Mouse (Mus musculus) retina, postnatal 7 days (tissue): ENCODE measurements around the gene Ebi3.

Experiments used
- DNase-seq: peaks from one replicate; pipeline ENCODE4 v3.0.0-alpha.2; 2012; ENCODE audit warnings: low read depth, low spot score

The Ebi3 gene

DNA sequence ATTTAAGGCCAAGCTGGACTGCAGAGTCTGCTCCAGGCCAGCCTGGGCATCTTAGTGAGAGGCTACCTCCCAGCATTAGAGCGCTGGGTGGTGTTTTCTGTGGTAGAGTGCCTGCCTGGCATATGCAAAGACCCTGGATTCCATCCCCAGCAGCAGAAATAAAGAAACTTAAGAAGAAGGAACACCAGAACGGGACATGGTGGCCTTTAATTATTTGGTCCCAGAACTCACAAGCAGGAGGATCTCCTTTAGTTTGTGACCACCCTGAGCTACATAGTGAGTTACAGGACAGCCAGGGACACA lies 6.1 kb downstream of the Ebi3 start:
- no peak for DNase-seq

DNA sequence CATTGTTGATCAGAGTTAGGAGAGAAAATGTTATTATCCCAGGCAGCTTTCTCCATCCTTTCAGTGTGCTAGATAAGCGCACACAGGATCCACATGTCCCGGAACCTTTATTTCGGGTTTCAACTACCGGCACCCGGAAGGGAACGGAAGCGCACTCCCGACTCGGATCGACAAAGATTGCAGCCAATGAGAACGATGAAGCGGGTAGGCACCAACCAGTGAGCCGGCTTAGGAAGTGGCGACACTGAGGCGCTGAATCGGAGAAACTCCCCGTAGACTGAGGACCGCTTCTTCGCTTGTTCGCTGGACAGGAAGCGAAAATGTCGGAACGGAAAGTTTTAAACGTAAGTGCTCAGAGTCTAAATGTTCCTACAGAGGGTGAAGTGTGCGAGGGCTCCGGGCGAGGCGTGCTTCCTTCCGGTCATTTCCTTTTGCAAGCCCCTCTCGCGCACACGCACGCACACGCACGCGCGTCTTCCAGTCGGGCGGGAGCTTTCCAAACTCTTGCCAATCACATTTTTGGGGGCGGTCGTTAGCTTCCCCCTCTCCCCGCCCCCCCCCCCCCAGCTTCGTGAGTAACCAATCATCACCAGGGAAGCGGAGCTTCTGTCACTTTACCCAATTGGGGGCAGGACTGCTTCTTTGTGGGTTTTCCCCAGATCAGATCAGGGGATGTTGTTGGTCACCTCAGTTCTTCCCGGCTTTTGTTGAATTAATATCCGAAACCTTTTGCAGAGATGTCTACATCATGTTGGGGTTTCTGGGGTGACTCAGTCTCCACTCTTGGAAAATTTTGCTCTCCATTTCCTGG lies 6.7 kb downstream of the Ebi3 start, which contains the start of gene Yju2:
Gene Yju2 (plus strand): TSS at position 182 of the 811 bp plus-strand sequence.
- peak; percentile 93 for DNase-seq

DNA sequence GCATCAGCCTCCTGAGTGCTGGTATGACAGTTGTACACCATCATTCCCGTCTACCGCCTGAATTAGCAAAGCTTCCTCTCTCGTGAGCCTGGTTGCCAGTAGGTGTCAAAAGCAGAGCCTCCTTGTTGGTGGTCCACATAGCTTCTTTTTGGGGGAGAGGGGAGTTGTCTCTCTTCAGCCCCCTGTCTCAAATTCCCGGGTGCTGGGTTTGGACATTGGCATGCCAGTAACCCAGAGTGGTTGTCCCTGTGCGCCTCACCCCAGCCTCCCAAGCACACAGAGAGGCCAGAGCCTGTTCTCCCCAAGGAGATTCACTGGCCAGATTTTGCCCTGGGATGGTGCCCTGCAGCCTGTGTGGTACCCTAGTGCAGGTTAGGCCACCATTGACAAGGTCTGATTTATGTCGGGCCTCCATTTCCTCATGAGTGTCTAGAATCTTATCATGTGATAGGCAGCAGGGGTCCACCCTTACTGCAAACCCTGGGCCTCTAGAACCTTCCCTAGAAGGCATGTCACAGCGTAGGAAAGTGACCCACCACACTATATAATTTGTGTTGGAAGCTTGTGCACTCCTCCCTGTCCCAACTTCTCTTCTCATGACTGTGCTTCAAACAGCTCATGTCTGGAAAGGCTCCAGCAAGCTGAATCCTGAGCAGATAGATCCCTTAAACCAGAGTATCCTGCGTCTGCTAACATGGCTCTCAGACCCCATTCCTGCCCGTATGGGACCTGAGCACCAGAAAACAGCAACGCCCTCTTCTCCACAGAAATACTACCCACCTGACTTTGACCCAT lies 7.7 kb downstream of the Ebi3 start:
- no peak for DNase-seq

DNA sequence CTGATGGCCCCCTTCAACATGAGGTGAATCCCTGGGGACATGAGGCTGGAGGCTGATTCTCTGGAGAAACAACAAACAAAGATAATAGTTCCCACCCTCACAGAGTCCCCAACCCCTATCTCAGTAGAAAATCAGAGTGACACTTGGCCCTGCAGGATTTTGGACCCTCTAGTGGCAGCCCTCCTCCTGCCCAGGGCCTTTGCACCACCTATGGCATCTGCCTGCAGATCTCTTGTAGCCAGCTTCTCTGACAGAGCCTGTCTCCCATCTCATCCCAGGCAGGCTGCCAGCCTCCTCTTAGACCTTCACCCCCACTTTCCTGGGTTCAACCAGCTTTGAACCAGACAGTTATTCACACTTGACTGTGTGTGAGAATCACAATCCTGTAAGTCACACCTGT lies 8.4 kb downstream of the Ebi3 start:
- DNase-seq = no peak

DNA sequence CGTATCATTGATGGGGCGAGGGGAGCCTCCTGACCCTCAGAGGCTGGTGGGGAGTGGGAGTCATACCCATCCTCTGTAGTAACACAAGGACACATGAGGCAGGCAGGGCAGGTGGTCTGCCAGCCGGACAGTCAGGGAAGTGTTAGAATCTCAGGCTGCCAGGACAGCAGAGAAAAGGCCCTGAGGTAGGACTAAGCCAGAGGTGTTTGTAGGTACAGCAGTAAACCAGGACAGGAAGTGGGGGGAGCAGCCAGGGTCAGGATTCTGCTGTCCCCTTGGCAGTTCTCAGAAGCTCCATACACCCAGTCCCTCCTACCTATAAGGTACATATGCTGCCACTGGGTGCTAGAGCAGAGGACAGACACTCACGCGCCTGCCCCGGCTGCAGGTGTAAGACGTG lies 9.2 kb downstream of the Ebi3 start:
- DNase-seq = no peak

DNA sequence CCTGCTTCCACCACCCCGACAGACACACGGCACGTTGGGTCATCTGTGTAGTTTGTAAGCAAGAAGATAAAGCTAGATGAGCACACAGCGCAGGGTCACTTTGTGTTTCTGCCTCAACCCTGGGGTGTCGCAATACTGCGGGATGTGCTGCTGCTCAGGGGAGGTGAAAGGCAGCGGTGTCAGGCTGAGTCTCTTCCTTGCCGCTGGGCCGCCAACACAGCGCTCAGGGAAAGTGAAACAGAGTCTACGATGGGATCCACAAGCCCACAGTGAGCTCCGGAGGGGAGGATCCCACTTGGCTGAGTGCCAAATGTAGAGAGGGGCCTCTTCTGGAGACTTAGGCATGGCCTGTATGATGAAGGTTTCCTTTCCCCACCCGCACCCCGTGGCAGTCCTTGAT lies 10.7 kb downstream of the Ebi3 start:
- DNase-seq = no peak

DNA sequence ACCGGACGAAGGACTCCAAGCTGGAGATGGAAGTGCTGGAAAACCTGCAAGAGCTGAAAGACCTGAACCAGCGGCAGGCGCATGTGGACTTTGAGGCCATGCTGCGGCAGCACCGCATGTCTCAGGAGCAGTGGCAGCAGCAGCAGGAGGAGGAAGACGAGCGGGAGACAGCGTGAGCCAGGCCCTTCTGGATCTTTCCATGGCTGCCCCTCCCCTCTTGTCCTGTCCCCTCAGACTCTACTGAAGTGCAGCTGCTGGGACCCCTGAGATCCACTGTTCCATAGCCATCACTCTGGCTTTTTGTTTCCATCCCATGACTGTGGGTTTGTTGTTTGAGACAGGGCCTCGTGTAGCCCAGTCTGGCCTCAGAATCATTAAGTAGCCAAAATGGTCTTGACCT lies 12.1 kb downstream of the Ebi3 start:
- no peak for DNase-seq

DNA sequence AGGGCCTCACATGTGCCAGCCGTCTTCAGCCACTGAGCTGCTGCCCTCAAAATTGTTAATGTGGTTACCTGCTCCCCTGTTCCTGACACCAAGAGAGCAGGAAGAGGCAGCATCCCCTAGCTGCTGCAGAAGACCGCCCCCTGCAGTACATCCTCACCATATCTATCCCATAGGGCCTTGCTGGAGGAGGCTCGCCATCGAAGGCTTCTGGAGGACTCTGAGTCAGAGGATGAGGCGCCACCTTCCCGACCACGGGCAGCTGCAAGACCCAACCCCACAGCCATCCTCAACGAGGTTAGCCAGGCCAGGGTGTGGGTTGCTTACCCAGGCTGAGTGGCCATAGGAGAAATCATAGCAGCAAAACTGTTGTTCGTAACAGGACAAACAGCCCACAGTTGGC lies 12.6 kb downstream of the Ebi3 start:
- no peak for DNase-seq

DNA sequence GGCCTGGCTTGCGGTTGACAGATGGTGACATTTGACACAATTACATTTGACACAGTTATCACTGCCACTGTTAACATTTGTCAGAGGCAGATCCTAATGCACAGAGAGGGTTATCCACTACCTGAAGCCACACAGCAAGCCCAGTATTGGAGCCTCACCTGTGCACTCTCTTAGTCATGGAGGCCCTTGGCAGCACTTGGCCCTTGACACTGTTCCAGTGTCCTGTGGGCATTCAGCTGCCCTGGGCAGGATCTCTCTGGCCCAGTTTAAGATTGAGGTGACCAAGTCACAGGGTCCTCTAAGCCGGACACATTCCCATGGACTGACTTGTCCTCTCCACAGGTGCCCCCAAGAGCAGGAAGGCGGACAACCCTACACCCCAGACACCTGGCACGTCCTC lies 14.7 kb downstream of the Ebi3 start:
- no peak for DNase-seq

DNA sequence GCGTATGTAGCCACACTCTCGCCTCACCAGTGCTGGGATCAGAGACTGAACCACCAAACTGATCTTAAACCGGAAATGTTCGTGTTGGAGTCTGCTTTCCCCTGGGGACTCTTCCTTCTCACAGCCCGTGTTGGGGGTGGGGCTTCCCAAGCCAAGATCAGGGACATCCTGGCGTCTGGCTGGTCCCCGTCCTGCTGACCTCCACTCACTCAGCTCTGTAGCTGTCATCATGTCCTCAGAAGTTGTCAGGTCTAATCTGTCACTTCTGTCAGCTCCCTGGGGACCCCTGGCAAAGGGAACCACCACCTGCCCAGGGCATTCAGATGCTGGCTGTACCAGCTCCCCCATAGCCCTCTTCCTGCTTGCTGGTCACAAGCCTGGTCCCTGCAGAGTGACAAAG lies 15.8 kb downstream of the Ebi3 start:
- no peak for DNase-seq

DNA sequence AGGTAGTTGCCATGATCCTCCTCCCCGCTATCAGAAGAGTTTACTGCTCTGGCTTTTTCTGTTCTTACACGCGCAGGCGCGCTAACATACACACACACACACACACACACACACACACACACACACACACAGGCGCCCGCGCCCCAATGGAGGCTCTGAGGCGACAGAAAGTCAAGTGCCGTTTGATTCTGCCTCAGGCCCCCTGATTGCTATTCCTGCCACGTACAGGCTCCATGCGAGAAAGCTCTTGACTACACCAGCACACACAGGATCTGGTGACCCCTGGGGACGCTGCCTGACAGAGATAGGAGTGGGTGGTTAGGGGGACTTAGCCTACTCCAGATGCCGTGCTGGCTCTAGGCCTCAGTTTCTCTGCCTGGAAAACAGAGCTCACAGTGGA lies 17.1 kb downstream of the Ebi3 start:
- no peak for DNase-seq

DNA sequence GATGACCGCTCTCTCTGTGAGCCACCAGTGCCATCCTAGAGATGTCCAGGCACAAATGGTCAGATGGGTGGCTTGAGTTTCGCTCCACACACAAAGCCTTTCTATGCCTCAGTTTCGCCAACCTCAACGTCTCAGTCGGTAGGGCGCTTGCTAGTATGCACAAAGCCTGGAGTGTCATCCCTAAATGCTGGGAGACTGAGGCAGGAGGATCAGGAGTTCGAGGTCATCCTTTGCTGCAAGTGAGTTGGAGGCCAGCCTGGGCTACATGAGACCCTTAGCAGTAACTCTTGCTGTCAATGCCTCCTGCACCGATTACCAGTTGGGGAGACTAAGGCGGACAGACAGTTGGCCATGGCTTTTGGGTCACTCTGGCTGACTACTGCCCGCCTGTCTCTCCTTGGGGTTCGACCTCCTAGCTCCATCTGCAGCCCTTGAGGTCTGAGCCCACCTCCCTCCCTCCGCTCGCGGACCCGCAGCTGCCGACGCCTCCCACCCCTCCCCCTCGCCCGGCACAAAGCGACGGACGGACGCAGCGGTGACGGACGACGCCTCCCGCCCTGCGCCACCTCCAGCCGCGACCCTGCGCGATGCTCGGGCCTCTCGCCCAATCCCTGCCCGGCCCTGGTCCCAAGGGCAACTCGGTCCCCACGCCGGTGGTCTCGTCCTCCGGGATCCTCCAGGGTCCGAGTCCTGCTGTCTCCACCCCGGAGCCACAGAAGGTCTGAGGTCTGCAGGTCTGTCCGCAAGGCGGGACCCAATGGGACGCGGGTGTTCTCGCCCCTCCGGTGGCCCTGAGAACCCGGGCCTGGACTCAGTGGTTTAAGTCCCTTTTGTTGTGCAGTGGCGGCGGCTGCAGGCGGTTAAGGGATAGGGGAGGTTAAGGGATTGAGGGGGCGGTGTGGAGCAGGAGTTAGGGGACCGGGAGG lies 17.8 kb downstream of the Ebi3 start, which contains the start of gene Shd:
Gene Shd (plus strand): TSS at position 502 of the 926 bp plus-strand sequence.
- no peak for DNase-seq

DNA sequence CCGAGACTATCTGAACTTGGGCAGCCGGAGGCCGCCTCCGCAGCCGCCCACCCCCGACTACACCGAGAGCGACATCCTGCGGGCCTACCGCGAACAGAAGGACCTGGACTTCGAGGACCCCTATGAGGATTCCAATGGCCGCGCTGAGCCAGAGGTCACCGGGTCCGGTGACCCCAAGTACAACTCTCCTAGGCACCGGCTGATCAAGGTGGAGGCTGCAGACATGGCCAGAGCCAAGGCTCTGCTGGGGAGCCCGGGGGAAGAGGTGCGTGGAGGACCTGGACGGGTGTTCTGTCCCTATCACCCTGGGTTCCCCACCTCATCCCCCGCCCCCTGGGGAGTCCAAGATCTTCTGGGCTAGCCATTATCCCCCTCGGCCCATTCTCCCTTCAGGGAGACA lies 19.0 kb downstream of the Ebi3 start:
- DNase-seq = no peak

DNA sequence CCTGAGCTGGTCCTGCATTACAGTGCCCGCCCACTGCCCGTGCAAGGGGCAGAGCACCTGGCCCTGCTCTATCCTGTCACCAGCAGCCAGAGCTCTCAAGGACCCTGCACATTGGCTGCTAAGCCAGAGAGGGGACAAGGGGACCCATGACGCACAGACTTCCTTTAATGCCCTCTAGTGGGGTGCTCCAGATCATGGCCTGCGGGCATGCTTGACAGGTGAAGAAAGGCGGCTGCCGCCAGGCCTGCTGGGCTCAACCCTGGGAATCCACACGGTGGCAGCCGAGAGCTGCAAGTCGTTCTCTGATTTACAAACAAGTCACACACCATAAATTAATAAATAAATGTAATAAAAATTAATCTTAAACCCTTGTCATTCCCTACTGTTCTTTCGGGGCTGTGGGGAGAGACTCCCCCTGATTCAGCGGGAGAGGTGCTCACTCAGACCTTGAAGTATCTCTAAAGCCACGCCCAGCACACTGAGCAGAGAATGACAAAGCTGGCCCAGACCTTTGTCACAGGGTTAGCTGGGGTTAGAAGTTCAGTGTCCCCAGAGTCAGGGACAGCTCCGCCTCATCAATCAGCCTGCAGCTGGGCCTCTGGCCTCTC lies 23.9 kb downstream of the Ebi3 start:
- peak; percentile 62 for DNase-seq

DNA sequence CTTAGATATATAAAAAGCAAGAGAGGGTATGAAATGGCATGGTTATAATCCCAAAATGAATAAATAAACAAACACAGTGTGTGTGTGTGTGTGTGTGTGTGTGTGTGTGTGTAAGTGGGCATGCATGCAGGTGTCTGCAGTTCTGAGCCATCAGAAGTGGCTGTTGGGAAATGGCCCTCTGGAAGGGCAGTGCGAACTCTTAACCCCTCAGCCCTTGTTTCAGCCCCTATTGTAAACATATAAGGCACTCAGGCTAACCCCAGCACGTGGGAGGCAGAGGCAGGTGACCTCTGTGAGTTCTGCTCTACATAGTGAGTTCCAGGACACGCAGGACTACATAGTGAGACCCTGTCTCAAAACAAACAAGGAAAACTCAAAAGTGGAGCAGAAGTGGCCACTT lies 24.9 kb downstream of the Ebi3 start:
- DNase-seq = no peak

DNA sequence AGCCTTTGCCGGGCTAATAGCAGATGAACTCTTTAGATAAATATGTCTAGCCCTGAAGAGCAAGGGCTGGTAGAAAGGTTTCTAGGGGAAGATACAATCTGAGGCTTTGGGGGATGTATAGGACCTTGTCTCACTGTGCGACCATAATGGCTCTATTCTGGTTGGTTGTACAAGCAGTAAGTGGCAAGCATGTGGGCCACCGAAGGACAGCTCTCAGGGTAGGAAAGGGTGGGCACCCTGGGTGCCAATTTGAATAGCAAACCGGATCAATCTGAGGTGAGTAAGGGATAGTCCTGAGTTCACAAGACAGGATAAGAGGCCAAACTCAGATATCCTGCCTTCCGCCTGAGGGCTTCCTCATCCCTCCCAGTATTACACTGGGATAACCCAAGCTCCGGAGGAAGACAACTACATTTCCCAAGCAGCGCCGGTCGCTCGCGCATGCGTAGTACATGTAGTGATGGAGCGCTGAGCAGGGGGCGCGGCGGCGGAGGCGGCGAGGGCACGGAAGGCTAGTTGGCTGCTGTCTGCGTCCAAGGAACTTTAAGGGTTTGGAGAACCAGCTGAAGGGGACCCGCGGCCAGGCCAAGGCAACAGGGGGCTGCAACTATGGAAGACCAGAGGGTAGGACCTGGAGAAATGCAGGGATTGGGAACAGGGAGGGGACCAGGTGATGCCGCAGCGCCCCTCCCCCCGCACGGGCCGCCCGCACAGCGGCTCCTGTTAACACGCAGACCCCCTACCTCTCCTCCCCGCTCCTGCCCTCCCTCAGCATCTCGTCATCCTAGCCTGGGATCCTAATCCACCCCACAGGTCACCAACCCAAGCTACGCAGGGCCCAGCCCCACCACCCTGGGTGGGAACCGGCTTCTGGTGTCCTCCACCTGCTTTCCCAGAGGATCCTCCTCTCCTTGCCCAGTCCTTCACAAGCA lies 33.9 kb downstream of the Ebi3 start, which contains the start of gene Fsd1:
Gene Fsd1 (plus strand): TSS at position 480 of the 932 bp plus-strand sequence.
- no peak for DNase-seq

DNA sequence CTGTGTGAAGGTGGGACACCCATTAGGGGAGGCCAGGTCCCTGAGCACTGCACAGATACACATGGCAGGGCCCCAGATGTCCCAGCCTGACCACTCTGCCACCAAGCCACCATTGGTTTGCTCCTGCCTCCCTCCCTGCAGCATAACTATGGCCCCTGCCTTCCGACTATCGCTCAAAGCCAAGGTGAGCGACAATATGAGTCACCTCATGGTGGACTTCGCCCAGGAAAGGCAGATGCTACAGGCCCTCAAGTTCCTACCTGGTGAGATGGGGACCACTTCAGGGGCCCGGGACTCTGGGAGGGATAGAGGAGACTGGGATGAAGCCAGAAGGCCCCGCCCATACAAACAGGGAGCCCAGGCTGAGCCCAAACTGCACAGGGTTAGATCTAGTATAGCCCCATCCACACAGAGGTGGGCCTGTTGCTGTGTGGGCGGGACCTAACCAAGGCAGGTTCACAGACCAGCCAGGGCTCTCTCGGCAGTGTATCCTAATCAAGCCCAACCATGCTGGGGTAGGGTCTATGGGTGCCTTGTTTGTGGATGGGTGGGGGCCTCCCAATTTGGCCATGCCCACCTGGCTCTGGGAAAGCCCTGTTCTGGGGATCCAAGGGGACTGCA lies 37.9 kb downstream of the Ebi3 start:
- DNase-seq = no peak

DNA sequence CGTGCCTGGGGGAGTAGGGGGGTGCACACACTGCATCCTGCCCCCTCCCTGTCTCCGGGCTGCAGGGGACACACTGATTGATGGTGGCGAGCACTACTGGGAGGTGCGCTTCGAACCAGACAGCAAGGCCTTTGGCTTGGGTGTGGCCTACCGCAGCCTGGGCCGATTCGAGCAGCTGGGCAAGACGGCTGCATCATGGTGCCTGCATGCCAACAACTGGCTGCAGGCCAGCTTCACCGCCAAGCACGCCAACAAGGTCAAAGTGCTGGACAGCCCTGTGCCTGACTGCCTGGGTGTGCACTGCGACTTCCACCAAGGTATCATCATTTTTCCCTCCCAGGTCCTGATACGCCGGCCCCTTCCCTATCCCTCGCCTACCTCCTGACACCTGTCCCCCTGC lies 43.6 kb downstream of the Ebi3 start:
- no peak for DNase-seq

DNA sequence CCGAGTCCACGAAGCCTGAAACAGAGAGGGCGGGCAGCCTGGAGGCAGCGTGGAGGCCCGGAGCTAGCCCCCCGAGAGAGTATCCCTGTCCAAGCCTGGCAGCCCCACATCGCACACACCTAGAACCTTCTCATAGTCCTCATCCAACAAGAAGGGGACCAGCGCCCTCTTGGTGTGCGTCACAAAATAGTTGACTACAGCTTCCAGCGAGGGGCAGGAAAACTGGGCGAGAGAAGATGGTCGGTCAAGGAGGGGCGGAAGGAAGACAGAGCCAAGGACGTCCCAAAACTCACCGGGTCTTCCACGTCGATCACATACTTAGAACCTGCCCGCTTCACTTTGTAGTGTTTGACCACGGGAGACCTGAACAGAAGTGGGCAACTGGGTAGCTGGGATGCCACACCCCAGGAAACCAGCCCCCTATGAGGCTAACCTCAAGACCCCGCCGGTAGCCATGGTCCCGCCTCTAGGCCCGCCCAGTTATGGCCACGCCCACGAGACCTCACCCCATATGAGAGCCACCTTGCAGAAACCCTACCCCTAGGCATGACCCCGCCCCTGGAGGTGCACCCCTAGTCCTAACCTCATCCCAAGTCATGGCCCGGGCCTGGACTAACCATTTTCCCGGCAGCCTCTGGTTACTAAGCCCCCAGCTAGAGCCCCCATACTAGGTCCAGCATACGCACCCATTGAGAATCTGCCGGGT lies 47.5 kb downstream of the Ebi3 start:
- DNase-seq = no peak
